Mouse (Mus musculus) midbrain, postnatal 0 days (tissue): Measurements from ENCODE around the gene Myh2. TPM values are rescaled to one million over a fixed set of nuclear protein-coding genes. Genes with fewer than 3 reads are reported as not detected.

Source experiments
- ATAC-seq: fragments of 200-750 bp; cut with Nextera tagmentation; 2 replicates; pipeline ENCODE4 v1.8.0; 2017; ENCODE audit warnings: moderate number of reproducible peaks, mild to moderate bottlenecking, moderate TSS enrichment, moderate library complexity; ENCODE audit not compliant: low FRiP score
- DNase-seq: peaks from one replicate; pipeline ENCODE4 v3.0.0-alpha.2; 2015; ENCODE audit warnings: low spot score
- H3K27ac ChIP-seq: fragments of 300-500 bp; sonication (generic); 2 replicates; pipeline ENCODE4 v1.5.1; 2014; ENCODE audit warnings: low read depth, mild to moderate bottlenecking, low read length, mixed read lengths
- H3K27me3 ChIP-seq: fragments of 300-500 bp; sonication (generic); 2 replicates; pipeline ENCODE4 v1.6.1; 2014; ENCODE audit warnings: low read length, control low read depth, mixed read lengths; ENCODE audit not compliant: insufficient read depth
- H3K36me3 ChIP-seq: fragments of 300-500 bp; sonication (generic); 2 replicates; pipeline ENCODE4 v1.6.1; 2014; ENCODE audit warnings: low read length, control low read depth, mixed read lengths; ENCODE audit not compliant: insufficient read depth
- H3K4me1 ChIP-seq: fragments of 300-500 bp; sonication (generic); 2 replicates; pipeline ENCODE4 v1.6.1; 2014; ENCODE audit warnings: mild to moderate bottlenecking, control low read depth, antibody characterized with exemption, low read length, mixed read lengths; ENCODE audit not compliant: insufficient read depth
- H3K4me2 ChIP-seq: fragments of 300-500 bp; sonication (generic); 2 replicates; pipeline ENCODE4 v1.6.1; 2014; ENCODE audit warnings: low read depth, mild to moderate bottlenecking, low read length, mixed read lengths; ENCODE audit not compliant: poor library complexity, severe bottlenecking
- H3K4me3 ChIP-seq: fragments of 300-500 bp; sonication (generic); 2 replicates; pipeline ENCODE4 v1.5.1; 2014; ENCODE audit warnings: low read depth, mild to moderate bottlenecking, low read length, moderate library complexity
- H3K9ac ChIP-seq: fragments of 300-500 bp; sonication (generic); replicated peaks from 2 replicates; pipeline ENCODE4 v1.6.1; 2014; ENCODE audit warnings: mild to moderate bottlenecking, low read length, moderate library complexity, mixed read lengths; ENCODE audit not compliant: poor library complexity, severe bottlenecking
- H3K9me3 ChIP-seq: fragments of 300-500 bp; sonication (generic); 2 replicates; pipeline ENCODE4 v1.6.1; 2016; ENCODE audit warnings: low read length, control low read depth
- CTCF ChIP-seq: IDR thresholded peaks from 2 replicates; pipeline ENCODE4 v1.5.1; 2016; ENCODE audit warnings: antibody characterized with exemption, mild to moderate bottlenecking
- WGBS: fragments of 180-500 bp; shearing (Covaris S2); extraction: QIAGEN DNeasy Blood & Tissue Kit; methylation state at CpG from one replicate; pipeline ENCODE4 v1.1.7; 2014; 5-methylcytosine and 5-hydroxymethylcytosine counted together
- polyA plus RNA-seq: library from polyadenylated mRNA; unstranded; fragments of >200 nt; fragmentation: Nextera tagmentation; extraction: Ambion mirVana; gene quantifications from 2 replicates; pipeline ENCODE4 v1.2.1, GENCODE M21; 2015
- total RNA-seq: library from RNA; depleted of rRNA; stranded (reverse); fragments of >200 nt; gene quantifications from 2 replicates; pipeline ENCODE4 v1.2.3, GENCODE M21; 2014; rRNA removed

Myh2 gene
- total and polyA plus RNA-seq, 2 experiments from 2014 or later = 0.20 to 0.55 TPM

GRCm38 (mm10) chr11:67236799-67237198 lies 66.0 kb downstream of the Myh2 start:
- 86% methylated on average over 9 of the region's 9 CpGs for WGBS
- H3K36me3 ChIP-seq = no peaks in the 10 kb centered on the region
- DNase-seq (no peak), ATAC-seq (no peak)
- no peak for TF ChIP-seq CTCF
- H3K4me3 ChIP-seq = no peak overlapping the region
- no peak overlapping the region for H3K9ac ChIP-seq
- no peaks in the 10 kb centered on the region for H3K9me3 ChIP-seq
- no peaks in the 10 kb centered on the region for H3K27me3 ChIP-seq
- H3K4me1 ChIP-seq = no peaks in the 10 kb centered on the region
- no peak overlapping the region for H3K27ac ChIP-seq
- no peak overlapping the region for H3K4me2 ChIP-seq

- no peak for TF ChIP-seq CTCF
- no peak for ATAC-seq
- WGBS = 69% methylated on average over 5 of the region's 5 CpGs
- no peaks in the 10 kb centered on the region for H3K36me3 ChIP-seq
- H3K4me2 ChIP-seq = no peak within 1 kb of the TSS
- no peak for DNase-seq
- H3K9ac ChIP-seq = no peak within 1 kb of the TSS
- H3K4me3 ChIP-seq = no peak within 1 kb of the TSS
- no peak within 1 kb of the TSS for H3K27ac ChIP-seq
- no peaks in the 10 kb centered on the region for H3K27me3 ChIP-seq
- H3K4me1 ChIP-seq = no peaks in the 10 kb centered on the region
- no peaks in the 10 kb centered on the region for H3K9me3 ChIP-seq
These were observed 66.8 kb downstream of the Myh2 start, which contains the start of gene Myh4 for GRCm38 (mm10) chr11:67237481-67238079. TSS of gene Myh4 (plus strand) at chr11:67238029.

DNA sequence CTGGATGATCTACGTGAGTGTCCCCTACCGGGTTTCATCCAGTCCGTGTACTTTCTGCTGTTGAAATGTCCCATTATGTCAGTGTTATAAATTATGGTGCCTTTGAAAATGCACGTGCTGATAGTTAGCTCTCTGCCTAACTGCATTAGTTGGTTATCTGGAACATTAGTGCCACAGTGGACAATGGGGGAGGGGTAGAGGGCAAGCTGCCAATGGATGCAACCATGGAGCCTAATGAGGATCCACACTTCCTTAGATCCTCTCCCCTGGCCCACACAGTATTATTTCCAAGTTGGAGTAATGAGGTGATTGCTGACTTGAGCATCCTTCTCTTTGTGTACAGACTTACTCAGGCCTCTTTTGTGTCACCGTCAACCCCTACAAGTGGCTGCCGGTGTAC lies 70.2 kb downstream of the Myh2 start:
- H3K27ac ChIP-seq = no peak overlapping the region
- no peak overlapping the region for H3K9ac ChIP-seq
- no peak for DNase-seq
- no peak overlapping the region for H3K4me3 ChIP-seq
- no peaks in the 10 kb centered on the region for H3K27me3 ChIP-seq
- WGBS = 95% methylated on average over 6 of the region's 6 CpGs
- TF ChIP-seq CTCF = no peak
- no peak overlapping the region for H3K4me2 ChIP-seq
- no peaks in the 10 kb centered on the region for H3K4me1 ChIP-seq
- no peak for ATAC-seq
- no peaks in the 10 kb centered on the region for H3K9me3 ChIP-seq
- H3K36me3 ChIP-seq = no peaks in the 10 kb centered on the region

Other genes starting within 250 kb of the Myh2 start
- not detected in 2 replicates for gene Tmem238l, start 214.4 kb upstream of the Myh2 start, total RNA-seq
- gene Tmem238l, start 214.4 kb upstream of the Myh2 start, polyA plus RNA-seq = not detected in 2 replicates
- 0.11 and 0.28 TPM in 2 replicates for gene Tmem220, start 145.9 kb upstream of the Myh2 start, total RNA-seq
- gene Tmem220, start 145.9 kb upstream of the Myh2 start, polyA plus RNA-seq = 0.50 and 0.93 TPM in 2 replicates
- gene Adprm, start 118.4 kb upstream of the Myh2 start, total RNA-seq = 23.7 and 28.6 TPM in 2 replicates
- gene Adprm, start 118.4 kb upstream of the Myh2 start, polyA plus RNA-seq = 25.9 and 28.1 TPM in 2 replicates
- 11.2 and 12.4 TPM in 2 replicates for gene Sco1, start 118.4 kb upstream of the Myh2 start, total RNA-seq
- gene Sco1, start 118.4 kb upstream of the Myh2 start, polyA plus RNA-seq = 13.2 and 14.7 TPM in 2 replicates
- 0.24 and 1.2 TPM in 2 replicates for gene Myh3, start 92.7 kb upstream of the Myh2 start, total RNA-seq
- gene Myh3, start 92.7 kb upstream of the Myh2 start, polyA plus RNA-seq = 0.13 and 0.25 TPM in 2 replicates
- gene Myh1, start 29.0 kb downstream of the Myh2 start, total RNA-seq = 0.11 and 0.19 TPM in 2 replicates
- gene Myh1, start 29.0 kb downstream of the Myh2 start, polyA plus RNA-seq = 0.10 and 0.11 TPM in 2 replicates
- gene Myh4, start 67.0 kb downstream of the Myh2 start, total RNA-seq = 0.11 and 0.19 TPM in 2 replicates
- gene Myh4, start 67.0 kb downstream of the Myh2 start, polyA plus RNA-seq = 0.07 and 0.10 TPM in 2 replicates
- gene Myh8, start 106.1 kb downstream of the Myh2 start, total RNA-seq = 1.0 and 3.0 TPM in 2 replicates
- gene Myh8, start 106.1 kb downstream of the Myh2 start, polyA plus RNA-seq = 0.36 and 0.40 TPM in 2 replicates
- gene Myh13, start 150.6 kb downstream of the Myh2 start, total RNA-seq = 0.11 and 0.52 TPM in 2 replicates
- gene Myh13, start 150.6 kb downstream of the Myh2 start, polyA plus RNA-seq = 0.20 and 0.23 TPM in 2 replicates